Mouse (Mus musculus) MEL-GATA-1-ER (cell line): Measurements from ENCODE around the gene Ctsk.

Experiments used
- DNase-seq: peaks from one replicate; pipeline ENCODE4 v3.0.0-alpha.2; 2012; ENCODE audit warnings: low read depth; ENCODE audit errors: extremely low read depth

The Ctsk gene

DNA sequence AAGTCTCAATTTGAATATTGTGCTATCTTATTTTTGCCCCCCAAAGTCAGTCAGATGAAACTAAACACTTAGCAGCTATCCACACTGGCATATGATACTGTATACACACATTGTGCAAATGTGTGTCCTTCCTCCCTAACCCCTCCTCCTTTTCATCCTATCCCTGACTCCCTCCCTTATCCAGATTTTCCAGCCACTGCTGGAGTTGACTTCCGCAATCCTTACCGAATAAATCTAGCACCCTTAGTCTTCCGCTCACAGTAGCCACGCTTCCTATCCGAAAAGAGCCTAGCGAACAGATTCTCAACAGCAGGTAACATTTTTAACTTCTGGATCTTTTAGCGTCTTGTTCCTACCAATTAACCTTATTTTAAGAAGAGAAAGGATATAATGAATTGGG is at the start of gene Ctsk:
Ctsk (plus strand) TSS at position 233 of the 400 bp plus-strand sequence.
- DNase-seq: no peak

GRCm38 (mm10) chr3:95450408-95450807 is 48.6 kb upstream of the Ctsk start:
- peak; percentile 76 for DNase-seq

DNA sequence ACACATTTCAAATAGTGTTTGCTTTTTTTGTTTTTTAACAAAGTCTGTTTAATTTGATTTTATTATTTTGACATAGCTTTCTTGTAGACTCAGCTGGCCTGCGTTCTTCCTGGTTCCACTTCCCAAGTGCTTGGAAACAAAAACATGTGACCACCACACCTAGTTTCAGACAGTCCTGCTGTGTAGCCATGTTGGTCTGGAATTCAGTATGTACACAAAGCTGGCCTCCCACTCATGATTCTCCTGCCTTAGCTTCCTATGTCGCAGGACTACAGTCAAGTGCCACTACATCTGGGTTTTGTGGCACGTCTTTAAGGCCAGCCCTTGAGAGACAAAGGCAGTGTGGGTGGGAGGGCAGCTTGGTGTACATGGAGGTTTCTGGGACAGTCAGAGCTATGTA is 48.1 kb upstream of the Ctsk start:
- DNase-seq: no peak

- DNase-seq: no peak
These were observed 42.7 kb upstream of the Ctsk start for GRCm38 (mm10) chr3:95456367-95456766.

DNA sequence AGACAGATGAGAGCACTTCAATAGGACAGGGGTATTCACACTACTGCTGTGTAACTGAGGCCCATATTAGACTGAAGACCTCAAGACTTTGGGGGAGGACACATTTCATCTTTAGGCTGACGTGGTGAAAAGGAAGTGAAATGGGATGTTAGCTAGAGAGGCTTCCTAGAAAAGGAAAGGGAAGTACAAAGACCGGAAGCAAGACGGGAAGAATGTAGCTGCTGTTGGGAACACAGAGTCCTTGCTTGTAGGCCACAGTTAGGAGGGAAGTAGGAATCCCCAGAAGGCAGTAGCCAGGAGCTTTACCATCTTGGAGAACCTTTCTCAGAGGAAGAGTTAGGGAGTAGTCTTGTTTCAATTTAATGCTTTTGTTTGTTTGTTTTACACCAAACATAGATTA is 41.3 kb upstream of the Ctsk start:
- peak; percentile 33 for DNase-seq

GRCm38 (mm10) chr3:95459381-95459780 is 39.7 kb upstream of the Ctsk start:
- DNase-seq: no peak

DNA sequence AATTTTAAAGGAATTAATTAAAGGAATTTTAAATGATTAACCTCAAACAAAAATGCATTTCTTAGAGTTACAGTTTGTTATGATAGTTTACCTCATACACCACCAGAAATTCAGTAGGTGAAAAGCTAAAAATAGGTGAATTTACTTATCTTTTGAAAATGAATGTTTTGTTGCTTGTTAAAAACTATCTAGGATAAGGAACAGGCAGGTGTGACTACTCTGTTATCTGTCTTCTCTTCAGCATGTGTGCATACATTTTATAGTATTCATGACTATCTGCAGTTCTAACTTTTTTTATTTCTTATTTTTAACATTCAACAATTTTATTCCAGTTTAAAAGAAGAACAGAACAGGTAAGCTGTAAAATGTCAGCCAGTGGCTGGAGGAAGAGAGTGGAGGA is 35.2 kb upstream of the Ctsk start:
- DNase-seq: no peak

DNA sequence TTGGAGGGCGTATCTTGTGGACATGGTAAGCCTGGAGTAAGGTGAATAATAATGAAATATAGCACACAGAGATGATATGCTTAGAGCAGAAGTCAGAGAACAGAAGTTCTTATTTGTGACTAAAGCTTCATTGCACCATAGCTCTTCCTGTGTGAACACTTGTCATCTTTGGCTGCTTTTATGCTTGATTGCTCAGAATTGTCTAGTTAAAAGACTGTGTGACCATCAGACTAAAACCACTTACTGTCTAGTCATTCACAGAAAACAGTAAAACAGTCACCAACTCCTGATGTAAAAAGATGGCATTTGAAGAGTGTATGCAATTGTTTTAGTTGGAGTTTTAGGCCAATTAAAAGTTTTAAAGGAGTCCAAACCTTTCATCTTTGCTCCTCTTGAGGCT is 20.1 kb upstream of the Ctsk start:
- DNase-seq: no peak

- DNase-seq: peak; percentile 72
These were observed 12.6 kb upstream of the Ctsk start for GRCm38 (mm10) chr3:95486421-95486820.

DNA sequence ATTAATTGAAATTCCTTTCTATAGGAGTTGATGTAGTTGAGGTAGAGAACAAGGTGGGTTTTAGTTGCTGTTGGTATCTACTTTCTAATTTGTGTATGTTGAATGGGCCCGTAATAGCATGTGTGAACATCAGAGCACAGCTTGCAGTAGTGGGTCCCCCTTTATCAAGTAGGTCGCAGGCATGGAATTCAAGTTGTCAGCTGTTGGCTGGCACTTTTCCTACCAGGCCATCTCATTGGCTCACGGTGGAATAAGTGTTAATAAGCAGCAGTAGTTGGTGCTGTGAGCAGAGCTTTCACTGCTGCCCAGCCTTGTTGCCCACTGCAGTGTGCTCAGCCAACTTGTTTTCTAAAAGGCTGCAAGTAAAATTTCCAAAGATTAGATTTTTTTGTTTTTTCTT is 10.4 kb upstream of the Ctsk start:
- DNase-seq: no peak

DNA sequence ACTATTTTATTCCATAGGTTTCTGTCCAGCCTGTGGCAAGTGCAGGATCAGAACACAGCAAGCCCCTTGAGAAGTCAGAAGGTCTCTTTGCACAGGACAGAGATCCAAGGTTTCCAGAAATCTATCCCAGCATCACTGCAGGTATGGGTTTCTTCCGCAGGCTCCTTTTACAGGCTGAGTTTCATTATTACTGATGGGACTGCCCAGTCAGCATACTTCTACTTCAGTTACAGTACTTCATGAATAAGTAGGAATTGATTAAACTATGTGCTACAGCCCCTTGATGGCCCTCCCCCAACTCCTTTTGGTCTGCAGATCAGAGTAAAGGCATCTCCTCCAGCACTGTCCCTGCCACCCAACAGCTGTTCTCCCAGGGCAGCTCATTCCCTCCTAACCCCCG is 8.8 kb upstream of the Ctsk start:
- no peak for DNase-seq

GRCm38 (mm10) chr3:95494342-95494741 is 4.7 kb upstream of the Ctsk start:
- DNase-seq: peak; percentile 36

DNA sequence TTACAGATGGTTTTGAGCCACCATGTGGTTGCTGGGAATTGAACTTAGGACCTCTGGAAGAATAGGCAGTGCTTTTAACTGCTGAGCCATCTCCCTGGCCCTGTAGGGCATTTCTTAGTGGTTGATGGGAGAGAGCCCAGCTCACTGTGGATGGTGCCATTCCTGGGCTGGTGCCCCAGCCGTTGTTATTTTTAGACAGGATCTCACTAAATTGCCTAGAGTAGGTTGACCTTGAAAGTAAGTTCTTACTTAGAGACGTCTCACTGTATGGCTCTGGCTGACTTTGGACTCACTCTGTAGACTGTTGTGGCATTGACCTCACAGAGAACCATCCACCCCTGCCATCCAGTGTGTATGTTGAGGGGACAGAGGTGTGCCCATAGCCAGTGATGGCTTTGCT is 827 bp upstream of the Ctsk start:
- no peak for DNase-seq

DNA sequence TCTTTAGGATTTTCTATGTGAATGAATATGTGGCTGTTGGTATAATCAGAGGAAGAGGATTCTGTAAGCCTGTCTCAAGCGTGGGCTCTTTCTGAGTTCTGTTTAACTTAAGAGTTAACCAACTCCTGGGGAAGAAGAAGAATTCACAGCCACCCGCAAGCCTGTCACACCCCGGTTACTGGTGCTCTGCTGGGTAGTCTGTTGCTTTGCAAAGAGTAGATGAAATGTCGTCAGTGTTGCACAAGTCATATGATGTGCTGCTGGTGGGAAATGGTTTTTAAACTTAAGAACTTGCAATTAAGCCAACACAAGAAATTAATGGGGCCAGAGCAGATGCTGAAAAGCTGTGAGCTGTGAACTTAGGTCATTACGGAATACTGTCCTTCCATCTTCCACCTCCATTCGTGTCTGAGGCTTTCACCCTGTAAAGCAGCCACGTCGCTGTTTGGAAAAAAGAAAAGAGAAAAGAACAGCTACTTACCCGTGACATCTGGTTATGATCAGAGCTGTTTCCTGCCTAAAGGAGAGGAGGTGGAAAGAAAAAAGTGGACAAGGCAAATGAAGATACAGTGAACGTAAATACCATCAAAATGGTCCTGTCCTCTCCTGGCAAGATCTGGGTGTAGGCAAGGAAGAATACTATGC is 562 bp downstream of the Ctsk start:
- no peak for DNase-seq

- no peak for DNase-seq
These were observed 3.3 kb downstream of the Ctsk start for GRCm38 (mm10) chr3:95502312-95502711.

DNA sequence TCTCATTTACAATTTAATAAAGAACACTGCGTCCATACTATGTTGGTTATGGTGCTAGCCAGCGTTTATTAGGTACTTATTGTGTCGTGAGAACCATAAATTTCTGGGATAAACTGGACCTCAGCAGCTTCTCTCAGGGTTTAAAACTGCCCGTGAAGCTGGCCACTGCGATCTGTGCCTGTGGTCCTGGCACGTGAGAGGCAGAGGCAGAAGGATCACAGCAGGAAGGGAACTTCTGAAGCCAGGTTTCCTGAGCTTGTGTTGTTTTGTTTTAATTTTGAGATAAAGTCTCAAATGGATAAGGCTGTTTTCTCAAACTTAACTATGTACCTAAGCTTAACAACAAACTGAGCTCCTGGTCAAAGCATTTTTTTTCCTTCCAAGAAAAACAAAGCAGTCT is 10.3 kb downstream of the Ctsk start:
- no peak for DNase-seq

- DNase-seq: peak; percentile 38
These were observed 12.6 kb downstream of the Ctsk start for GRCm38 (mm10) chr3:95511611-95512180.

DNA sequence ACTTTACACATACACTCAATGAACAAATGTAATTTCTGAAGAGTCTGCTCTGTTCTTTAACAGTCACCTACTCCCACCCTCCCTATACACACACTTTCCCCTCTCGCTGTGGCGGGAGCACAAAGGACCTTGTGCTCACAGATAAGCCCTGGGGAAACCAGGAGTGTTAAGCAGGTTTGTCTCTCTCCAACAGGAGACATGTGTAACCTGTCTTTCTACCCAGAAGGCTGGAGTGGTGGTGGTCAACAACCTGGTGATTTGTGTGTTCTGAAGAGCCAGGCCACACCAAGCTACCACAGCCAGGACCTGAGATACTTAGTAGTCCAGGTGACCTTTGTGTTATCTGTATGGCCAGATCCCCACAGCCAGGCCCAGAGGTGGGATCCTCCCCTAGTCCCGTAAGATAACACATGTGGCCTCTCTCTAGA is 17.6 kb downstream of the Ctsk start:
- peak; percentile 21 for DNase-seq

DNA sequence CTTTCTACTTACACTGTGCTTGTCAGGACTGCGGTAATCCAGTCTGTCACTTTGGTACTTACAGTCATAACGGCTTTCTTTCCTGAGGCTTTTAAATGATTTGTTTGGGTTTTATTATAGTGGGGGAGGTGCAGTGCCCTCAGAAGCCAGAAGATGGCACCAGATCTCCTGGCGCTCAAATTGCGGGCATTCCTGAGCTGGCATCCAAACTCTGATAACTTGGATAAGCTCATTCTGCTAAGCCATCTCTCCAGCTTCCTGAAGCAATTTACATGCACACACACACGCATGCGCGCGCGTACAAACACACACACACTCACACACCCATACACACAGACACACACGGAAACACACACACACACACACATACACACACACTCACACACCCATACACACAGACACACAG is 18.4 kb downstream of the Ctsk start:
- DNase-seq: peak; percentile 86

- peak; percentile 61 for DNase-seq
These were observed 19.8 kb downstream of the Ctsk start for GRCm38 (mm10) chr3:95518891-95519290.

- peak; percentile 50 for DNase-seq
These were observed 20.3 kb downstream of the Ctsk start for GRCm38 (mm10) chr3:95519315-95519714.

DNA sequence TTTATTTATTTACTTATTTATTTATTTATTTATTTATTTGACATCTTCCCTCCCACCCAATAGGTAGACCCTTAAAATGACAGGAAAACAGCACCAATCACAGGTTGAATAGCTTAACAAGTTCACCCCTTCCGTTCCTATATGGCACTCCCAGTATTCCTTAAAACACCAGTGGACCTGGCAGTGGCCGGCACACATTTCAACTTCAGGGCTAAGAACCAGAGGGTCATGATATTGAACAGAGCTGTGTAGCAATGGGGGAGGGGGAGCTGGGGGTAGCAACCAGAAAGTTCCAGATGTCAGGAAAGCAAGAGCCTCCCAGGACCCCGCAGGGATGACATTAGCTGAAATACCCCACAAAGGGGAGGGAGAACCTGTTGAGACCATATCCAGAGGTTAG is 21.0 kb downstream of the Ctsk start:
- no peak for DNase-seq

DNA sequence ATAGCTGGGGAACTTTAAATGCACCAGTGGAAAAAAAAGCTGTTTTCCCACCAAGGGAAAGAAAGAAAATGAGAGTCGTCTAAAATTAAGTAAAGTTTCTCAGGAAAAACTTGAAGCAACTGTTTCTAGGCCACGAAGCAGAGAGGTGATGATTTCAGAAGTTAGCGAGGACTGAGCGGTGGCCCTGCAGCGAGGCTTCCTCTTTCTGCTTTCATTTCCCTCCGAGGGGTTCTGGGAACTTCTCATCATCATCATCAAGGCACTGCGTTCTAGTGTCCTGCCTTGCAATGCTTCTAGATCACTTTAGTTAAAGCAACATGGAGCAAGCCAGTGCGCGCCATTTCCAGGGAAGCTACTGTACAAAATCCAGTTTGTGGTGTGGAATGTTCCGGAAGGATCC is 22.1 kb downstream of the Ctsk start:
- DNase-seq: peak; percentile 77
